Mouse (Mus musculus) megakaryocyte, embryonic 14.5 days (primary cell): ENCODE results near the gene Rap2a.

Source experiments
- FLI1 ChIP-seq: IDR thresholded peaks from 2 replicates; pipeline ENCODE4 v1.6.1; 2012; ENCODE audit warnings: low read length, inconsistent platforms, mixed read lengths
- GATA1 ChIP-seq: IDR thresholded peaks from 3 replicates; pipeline ENCODE4 v1.6.1; 2012; ENCODE audit warnings: mixed read lengths, low read length, inconsistent platforms, borderline replicate concordance

GRCm38 (mm10) chr14:120480341-120480900 lies 2.2 kb downstream of the Rap2a start:
- TF ChIP-seq GATA1 (no peak), FLI1 (no peak)
